Mouse (Mus musculus) limb, embryonic 14.5 days (tissue): ENCODE results near the gene Gng12. TPM values are rescaled to one million over a fixed set of nuclear protein-coding genes. Genes with fewer than 3 reads are reported as not detected.
"Not testable (repeated sequence)": the region's sequence is repeated elsewhere in the genome, so short reads cannot be mapped to it uniquely, and the experiment has no call there.

Experiments used
- ATAC-seq: fragments of 200-750 bp; cut with Nextera tagmentation; 2 replicates; pipeline ENCODE4 v1.8.0; 2017; ENCODE audit warnings: low read depth, moderate number of reproducible peaks, moderate TSS enrichment; ENCODE audit not compliant: low FRiP score
- DNase-seq: peaks from one replicate; pipeline ENCODE4 v3.0.0-alpha.2; 2015; ENCODE audit warnings: low spot score
- H3K27ac ChIP-seq: fragments of 300-500 bp; sonication (generic); replicated peaks from 2 replicates; pipeline ENCODE4 v1.5.1; 2014; ENCODE audit warnings: low read depth, mild to moderate bottlenecking, low read length, moderate library complexity, mixed read lengths
- H3K27me3 ChIP-seq: fragments of 300-500 bp; sonication (generic); 2 replicates; pipeline ENCODE4 v1.6.1; 2014; ENCODE audit warnings: low read length, mixed read lengths; ENCODE audit not compliant: control insufficient read depth, insufficient read depth
- H3K36me3 ChIP-seq: fragments of 300-500 bp; sonication (generic); 2 replicates; pipeline ENCODE4 v1.6.1; 2014; ENCODE audit warnings: mild to moderate bottlenecking, low read length, moderate library complexity, mixed read lengths; ENCODE audit not compliant: control insufficient read depth, insufficient read depth
- H3K4me1 ChIP-seq: fragments of 300-500 bp; sonication (generic); 2 replicates; pipeline ENCODE4 v1.6.1; 2014; ENCODE audit warnings: antibody characterized with exemption, low read length, mixed read lengths; ENCODE audit not compliant: control insufficient read depth, insufficient read depth
- H3K4me2 ChIP-seq: fragments of 300-500 bp; sonication (generic); replicated peaks from 2 replicates; pipeline ENCODE4 v1.6.1; 2014; ENCODE audit warnings: low read depth, mild to moderate bottlenecking, low read length, moderate library complexity; ENCODE audit not compliant: severe bottlenecking
- H3K4me3 ChIP-seq: fragments of 300-500 bp; sonication (generic); replicated peaks from 2 replicates; pipeline ENCODE4 v1.5.1; 2014; ENCODE audit warnings: low read length
- H3K9ac ChIP-seq: fragments of 300-500 bp; sonication (generic); 2 replicates; pipeline ENCODE4 v1.6.1; 2014; ENCODE audit warnings: mild to moderate bottlenecking, low read depth, low read length, moderate library complexity; ENCODE audit not compliant: severe bottlenecking
- H3K9me3 ChIP-seq: fragments of 300-500 bp; sonication (generic); 2 replicates; pipeline ENCODE4 v1.6.1; 2016; ENCODE audit warnings: low read length; ENCODE audit not compliant: control insufficient read depth
- POLR2A ChIP-seq: fragments of 200-500 bp; IDR thresholded peaks from 2 replicates; pipeline ENCODE4 v1.8.0; 2012; ENCODE audit warnings: inconsistent platforms, mild to moderate bottlenecking, moderate library complexity, borderline replicate concordance; ENCODE audit not compliant: insufficient read depth, insufficient read length; ENCODE audit errors: extremely low read depth
- WGBS: fragments of 180-500 bp; shearing (Covaris S2); extraction: QIAGEN DNeasy Blood & Tissue Kit; methylation state at CpG from one replicate; pipeline ENCODE4 v1.1.7; 2014; 5-methylcytosine and 5-hydroxymethylcytosine counted together
- polyA plus RNA-seq, 2 experiments: library from polyadenylated mRNA; depleted of rRNA in 1 of 2; stranded (reverse) in 1 of 2; unstranded in 1 of 2; fragments of >200 nt; fragmentation: Nextera tagmentation in 1 of 2; extraction: Ambion mirVana in 1 of 2; gene quantifications; 2 replicates each; pipeline versions ENCODE4 v1.2.1 to v1.2.3; 2012 to 2014

The Gng12 gene
- polyA plus RNA-seq, 2 experiments: 39.3 to 107 TPM

- ATAC-seq (no peak), DNase-seq (peak; percentile 2)
- no peaks in the 10 kb centered on the region for H3K27me3 ChIP-seq
- H3K36me3 ChIP-seq: no peaks in the 10 kb centered on the region
- TF ChIP-seq POLR2A: no peak
- H3K4me1 ChIP-seq: no peaks in the 10 kb centered on the region
- 75% methylated on average over 9 of the region's 9 CpGs for WGBS
- H3K9ac ChIP-seq: no peak overlapping the region
- no peaks in the 10 kb centered on the region for H3K9me3 ChIP-seq
- H3K4me2 ChIP-seq: no peak overlapping the region
- no peak overlapping the region for H3K4me3 ChIP-seq
- no peak overlapping the region for H3K27ac ChIP-seq
These were observed 131.4 kb downstream of the Gng12 start for GRCm38 (mm10) chr6:67027438-67028142.

GRCm38 (mm10) chr6:67029312-67029950 lies 133.2 kb downstream of the Gng12 start:
- H3K4me2 ChIP-seq: no peak overlapping the region
- H3K27me3 ChIP-seq: no peaks in the 10 kb centered on the region
- H3K9me3 ChIP-seq: no peaks in the 10 kb centered on the region
- WGBS: 42% methylated on average over 5 of the region's 5 CpGs
- ATAC-seq (no peak), DNase-seq (no peak)
- no peaks in the 10 kb centered on the region for H3K36me3 ChIP-seq
- H3K4me3 ChIP-seq: no peak overlapping the region
- no peak for TF ChIP-seq POLR2A
- H3K4me1 ChIP-seq: no peaks in the 10 kb centered on the region
- no peak overlapping the region for H3K27ac ChIP-seq
- no peak overlapping the region for H3K9ac ChIP-seq

GRCm38 (mm10) chr6:67029987-67030386 lies 133.8 kb downstream of the Gng12 start:
- Histone ChIP-seq H3K9ac (no peak overlapping the region), H3K4me3 (no peak overlapping the region), H3K27ac (no peak overlapping the region), H3K27me3 (no peaks in the 10 kb centered on the region), H3K9me3 (no peaks in the 10 kb centered on the region), H3K4me1 (no peaks in the 10 kb centered on the region), H3K4me2 (no peak overlapping the region), H3K36me3 (no peaks in the 10 kb centered on the region)
- no peak for DNase-seq
- 54% methylated on average over 3 of the region's 3 CpGs for WGBS
- no peak for TF ChIP-seq POLR2A
- ATAC-seq: no peak

- Histone ChIP-seq H3K4me2 (no peak overlapping the region), H3K4me3 (no peak overlapping the region), H3K27me3 (no peaks in the 10 kb centered on the region), H3K4me1 (peaks cover 2% of the 10 kb centered on the region), H3K36me3 (no peaks in the 10 kb centered on the region), H3K9me3 (no peaks in the 10 kb centered on the region), H3K27ac (no peak overlapping the region), H3K9ac (no peak overlapping the region)
- DNase-seq (no peak), ATAC-seq (no peak)
- WGBS: 45% methylated on average over 2 of the region's 2 CpGs
- no peak for TF ChIP-seq POLR2A
These were observed 134.2 kb downstream of the Gng12 start for GRCm38 (mm10) chr6:67030416-67030815.

GRCm38 (mm10) chr6:67030846-67031245 lies 134.6 kb downstream of the Gng12 start:
- WGBS: 59% methylated on average over 5 of the region's 5 CpGs
- H3K9me3 ChIP-seq: no peaks in the 10 kb centered on the region
- H3K4me2 ChIP-seq: no peak overlapping the region
- no peak overlapping the region for H3K27ac ChIP-seq
- no peak overlapping the region for H3K9ac ChIP-seq
- TF ChIP-seq POLR2A: no peak
- no peaks in the 10 kb centered on the region for H3K27me3 ChIP-seq
- peaks cover 6% of the 10 kb centered on the region for H3K4me1 ChIP-seq
- no peak overlapping the region for H3K4me3 ChIP-seq
- ATAC-seq (no peak), DNase-seq (no peak)
- H3K36me3 ChIP-seq: no peaks in the 10 kb centered on the region

GRCm38 (mm10) chr6:67032551-67032950 lies 136.4 kb downstream of the Gng12 start:
- not testable (repeated sequence) for DNase-seq, H3K27me3 ChIP-seq, H3K4me2 ChIP-seq, H3K4me1 ChIP-seq, H3K9me3 ChIP-seq, H3K36me3 ChIP-seq, ATAC-seq, H3K4me3 ChIP-seq, H3K9ac ChIP-seq, H3K27ac ChIP-seq

GRCm38 (mm10) chr6:67032972-67033371 lies 136.8 kb downstream of the Gng12 start:
- H3K9me3 ChIP-seq, ATAC-seq, H3K4me1 ChIP-seq, H3K27me3 ChIP-seq, H3K27ac ChIP-seq, H3K36me3 ChIP-seq, H3K4me3 ChIP-seq, H3K4me2 ChIP-seq, DNase-seq, H3K9ac ChIP-seq: not testable (repeated sequence)
- WGBS: 94% methylated on average over 3 of the region's 4 CpGs
